Mouse (Mus musculus): Measurements from ENCODE around the gene Kat5. TPM values are rescaled to one million over a fixed set of nuclear protein-coding genes. Genes with fewer than 3 reads are reported as not detected.

The Kat5 gene
- polyA plus RNA-seq, 1 experiment from 2014 or later, result 32.2 TPM

DNA sequence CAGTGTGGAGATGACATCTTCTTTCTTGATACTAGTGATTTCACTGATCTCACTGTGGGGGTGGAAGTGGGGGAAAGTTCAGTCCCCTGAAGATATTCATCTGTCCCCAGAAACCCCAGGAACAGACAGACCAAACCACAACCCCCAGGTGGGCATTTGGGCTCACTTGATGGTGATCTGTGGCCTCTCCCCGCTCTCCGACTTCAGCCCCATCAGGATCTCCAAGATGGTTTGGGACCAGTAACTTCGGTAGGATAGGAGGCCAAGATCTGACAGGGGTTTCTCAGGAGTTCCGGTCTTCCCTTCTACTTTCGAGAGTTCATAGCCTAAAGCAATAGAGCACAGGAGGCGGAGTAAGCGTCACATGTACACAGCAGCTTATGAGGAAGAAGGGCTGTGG lies 6.4 kb downstream of the Kat5 start:
- ATAC-seq (replicated peaks; ENCODE audit: insufficient number of reproducible peaks, low FRiP score, low TSS enrichment, low read depth) (no peak), DNase-seq (ENCODE audit: low spot score) (no peak)
- Histone ChIP-seq H3K4me2 (ENCODE audit: low read depth, low read length) (no peak overlapping the region), H3K9ac (replicated peaks; ENCODE audit: low read length) (no peak overlapping the region; the same call in 1 of the 2 replicates), H3K27ac (replicated peaks; ENCODE audit: low read depth, low read length) (no peak overlapping the region), H3K9me3 (replicated peaks; ENCODE audit: control insufficient read depth, low read length) (no peaks in the 10 kb centered on the region), H3K4me3 (ENCODE audit: low read depth, low read length) (no peak overlapping the region), H3K36me3 (replicated peaks; ENCODE audit: control insufficient read depth, insufficient read depth, low read depth, low read length) (peaks cover 10% of the 10 kb centered on the region), H3K27me3 (ENCODE audit: control insufficient read depth, insufficient read depth, low read length) (no peaks in the 10 kb centered on the region), H3K4me1 (ENCODE audit: control insufficient read depth, insufficient read depth, low read length) (no peaks in the 10 kb centered on the region; the same call in none of the 2 replicates)
- WGBS, result 80% methylated on average over 7 of the region's 7 CpGs

DNA sequence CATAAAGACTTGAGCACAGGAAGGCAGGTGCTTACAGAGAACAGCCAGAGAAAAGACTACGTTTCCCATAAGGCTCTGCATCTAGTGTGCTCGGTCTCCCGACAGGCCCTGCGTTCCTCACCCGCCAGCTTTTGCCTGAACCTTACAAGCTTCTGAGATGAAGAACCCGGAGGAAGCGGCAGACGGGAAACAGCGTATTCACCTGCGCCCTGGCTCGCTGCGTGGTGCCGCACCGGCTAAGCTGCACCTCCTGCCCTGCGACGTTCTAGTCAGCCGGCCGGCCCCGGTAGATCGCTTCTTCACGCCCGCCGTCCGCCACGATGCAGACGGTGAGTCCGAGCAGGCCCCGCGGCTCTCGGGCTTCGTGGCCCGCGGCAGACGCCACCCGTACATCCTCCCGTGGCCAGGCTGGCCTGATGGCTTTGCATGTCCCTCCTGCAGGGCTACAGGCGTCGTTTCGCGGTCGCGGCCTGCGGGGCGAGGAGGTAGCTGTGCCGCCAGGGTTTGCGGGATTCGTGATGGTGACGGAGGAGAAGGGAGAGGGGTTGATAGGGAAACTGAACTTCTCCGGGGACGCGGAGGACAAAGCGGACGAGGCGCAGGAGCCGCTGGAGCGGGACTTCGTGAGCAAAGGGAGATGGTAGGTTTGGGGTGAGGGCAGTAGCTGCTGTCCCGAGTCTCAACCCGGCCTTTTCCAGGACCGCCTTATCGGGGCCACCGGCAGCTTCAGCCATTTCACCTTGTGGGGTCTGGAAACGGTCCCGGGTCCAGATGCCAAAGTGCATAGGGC lies 8.1 kb downstream of the Kat5 start, which contains the start of gene Rnaseh2c:
TSS of gene Rnaseh2c (plus strand) at position 122 of the 790 bp plus-strand sequence.
- DNase-seq (ENCODE audit: low spot score) (peak; percentile 92), ATAC-seq (replicated peaks; ENCODE audit: insufficient number of reproducible peaks, low FRiP score, low TSS enrichment, low read depth) (peak; percentile 51)
- Histone ChIP-seq H3K9me3 (replicated peaks; ENCODE audit: control insufficient read depth, low read length) (no peaks in the 10 kb centered on the region), H3K4me1 (ENCODE audit: control insufficient read depth, insufficient read depth, low read length) (no peaks in the 10 kb centered on the region; the same call in none of the 2 replicates), H3K27ac (replicated peaks; ENCODE audit: low read depth, low read length) (peak within 1 kb of the TSS; percentile 80), H3K4me3 (ENCODE audit: low read depth, low read length) (peak within 1 kb of the TSS; percentile 95), H3K4me2 (ENCODE audit: low read depth, low read length) (peak within 1 kb of the TSS; percentile 87), H3K9ac (replicated peaks; ENCODE audit: low read length) (peak within 1 kb of the TSS; percentile 97), H3K27me3 (ENCODE audit: control insufficient read depth, insufficient read depth, low read length) (no peaks in the 10 kb centered on the region), H3K36me3 (replicated peaks; ENCODE audit: control insufficient read depth, insufficient read depth, low read depth, low read length) (peaks cover 10% of the 10 kb centered on the region)
- WGBS, result under 1% methylated on average over 64 of the region's 64 CpGs

DNA sequence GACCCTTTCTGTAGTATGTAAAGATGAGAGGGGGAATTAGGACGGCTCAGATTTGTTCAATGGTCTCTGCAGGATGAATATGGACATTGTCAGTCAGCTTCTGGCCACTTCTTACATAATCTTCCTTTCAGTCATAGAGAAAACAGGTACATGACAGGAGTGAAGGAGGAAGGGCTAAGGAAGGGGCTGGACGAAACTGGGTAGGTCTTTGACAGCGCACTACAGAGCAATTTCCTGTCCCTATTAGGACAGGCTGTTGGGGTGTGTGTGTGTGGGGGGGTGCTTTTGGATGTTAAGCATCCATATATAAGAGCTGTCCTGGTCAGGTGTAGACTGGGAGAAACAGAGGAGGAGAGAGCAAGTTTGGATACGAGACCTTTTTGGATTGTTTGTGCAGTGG lies 10.8 kb downstream of the Kat5 start:
- Histone ChIP-seq H3K27ac (replicated peaks; ENCODE audit: low read depth, low read length) (no peak overlapping the region), H3K27me3 (ENCODE audit: control insufficient read depth, insufficient read depth, low read length) (no peaks in the 10 kb centered on the region), H3K36me3 (replicated peaks; ENCODE audit: control insufficient read depth, insufficient read depth, low read depth, low read length) (peaks cover 5% of the 10 kb centered on the region), H3K4me3 (ENCODE audit: low read depth, low read length) (no peak overlapping the region), H3K4me2 (ENCODE audit: low read depth, low read length) (no peak overlapping the region), H3K9ac (replicated peaks; ENCODE audit: low read length) (no peak overlapping the region), H3K4me1 (ENCODE audit: control insufficient read depth, insufficient read depth, low read length) (no peaks in the 10 kb centered on the region; the same call in 1 of the 2 replicates), H3K9me3 (replicated peaks; ENCODE audit: control insufficient read depth, low read length) (no peaks in the 10 kb centered on the region)
- WGBS, result 74% methylated on average over 4 of the region's 4 CpGs
- DNase-seq (ENCODE audit: low spot score) (no peak), ATAC-seq (replicated peaks; ENCODE audit: insufficient number of reproducible peaks, low FRiP score, low TSS enrichment, low read depth) (no peak)

DNA sequence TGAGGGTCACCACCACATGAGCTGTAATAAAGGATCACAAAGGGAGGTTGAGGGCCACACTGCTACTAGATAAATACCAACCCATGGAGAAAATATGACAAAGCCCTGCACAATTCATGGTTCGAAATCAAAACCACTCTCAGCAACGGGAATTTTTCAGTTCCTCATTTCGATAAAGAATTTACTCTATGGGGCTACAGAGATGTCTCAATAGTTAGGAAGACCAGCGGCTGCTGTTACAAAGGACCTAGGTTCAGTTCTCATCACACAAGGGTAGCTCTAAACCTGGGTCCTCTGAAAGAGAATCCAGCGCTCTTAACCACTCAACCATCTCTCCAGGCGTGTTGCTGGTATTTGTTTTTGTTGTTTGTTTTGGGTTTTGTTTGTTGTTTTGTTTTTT lies 18.1 kb downstream of the Kat5 start:
- H3K4me1 ChIP-seq (ENCODE audit: control insufficient read depth, insufficient read depth, low read length), result no peaks in the 10 kb centered on the region
- H3K9me3 ChIP-seq (replicated peaks; ENCODE audit: control insufficient read depth, low read length), result no peaks in the 10 kb centered on the region
- H3K4me3 ChIP-seq (ENCODE audit: low read depth, low read length), result no peak overlapping the region
- H3K27me3 ChIP-seq (ENCODE audit: control insufficient read depth, insufficient read depth, low read length), result no peaks in the 10 kb centered on the region
- H3K27ac ChIP-seq (replicated peaks; ENCODE audit: low read depth, low read length), result no peak overlapping the region
- WGBS, result 90% methylated on average over 6 of the region's 6 CpGs
- no peaks in the 10 kb centered on the region for H3K36me3 ChIP-seq (replicated peaks; ENCODE audit: control insufficient read depth, insufficient read depth, low read depth, low read length)
- ATAC-seq (replicated peaks; ENCODE audit: insufficient number of reproducible peaks, low FRiP score, low TSS enrichment, low read depth), result no peak
- no peak overlapping the region for H3K4me2 ChIP-seq (ENCODE audit: low read depth, low read length)
- no peak overlapping the region for H3K9ac ChIP-seq (replicated peaks; ENCODE audit: low read length)
- DNase-seq (ENCODE audit: low spot score), result no peak

DNA sequence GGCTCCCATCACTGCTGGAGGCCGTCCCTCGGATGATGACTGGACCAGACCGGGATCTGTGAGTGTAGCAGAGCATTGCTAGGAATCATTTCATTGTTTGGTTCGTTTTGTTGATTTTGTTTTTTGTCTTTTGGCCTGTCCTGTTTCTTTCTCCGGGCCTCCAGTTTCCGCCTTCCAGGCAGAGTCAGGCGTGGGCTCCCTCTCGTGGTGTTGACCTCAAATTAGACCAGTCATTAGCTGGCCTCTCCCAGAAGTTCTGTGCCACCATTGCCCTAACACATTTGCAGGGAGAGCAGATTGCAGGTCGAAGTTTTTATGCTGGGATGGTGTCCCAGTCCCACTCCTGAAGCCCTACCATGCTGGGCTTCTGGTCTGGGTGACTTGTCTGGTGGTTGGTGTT lies 20.9 kb downstream of the Kat5 start:
- Histone ChIP-seq H3K27me3 (ENCODE audit: control insufficient read depth, insufficient read depth, low read length) (no peaks in the 10 kb centered on the region), H3K4me2 (ENCODE audit: low read depth, low read length) (no peak overlapping the region), H3K9me3 (replicated peaks; ENCODE audit: control insufficient read depth, low read length) (no peaks in the 10 kb centered on the region), H3K9ac (replicated peaks; ENCODE audit: low read length) (no peak overlapping the region), H3K4me3 (ENCODE audit: low read depth, low read length) (no peak overlapping the region), H3K4me1 (ENCODE audit: control insufficient read depth, insufficient read depth, low read length) (no peaks in the 10 kb centered on the region), H3K27ac (replicated peaks; ENCODE audit: low read depth, low read length) (no peak overlapping the region), H3K36me3 (replicated peaks; ENCODE audit: control insufficient read depth, insufficient read depth, low read depth, low read length) (no peaks in the 10 kb centered on the region)
- 77% methylated on average over 9 of the region's 9 CpGs for whole genome bisulfite sequencing
- DNase-seq (ENCODE audit: low spot score), result no peak
- ATAC-seq (replicated peaks; ENCODE audit: insufficient number of reproducible peaks, low FRiP score, low TSS enrichment, low read depth), result no peak

DNA sequence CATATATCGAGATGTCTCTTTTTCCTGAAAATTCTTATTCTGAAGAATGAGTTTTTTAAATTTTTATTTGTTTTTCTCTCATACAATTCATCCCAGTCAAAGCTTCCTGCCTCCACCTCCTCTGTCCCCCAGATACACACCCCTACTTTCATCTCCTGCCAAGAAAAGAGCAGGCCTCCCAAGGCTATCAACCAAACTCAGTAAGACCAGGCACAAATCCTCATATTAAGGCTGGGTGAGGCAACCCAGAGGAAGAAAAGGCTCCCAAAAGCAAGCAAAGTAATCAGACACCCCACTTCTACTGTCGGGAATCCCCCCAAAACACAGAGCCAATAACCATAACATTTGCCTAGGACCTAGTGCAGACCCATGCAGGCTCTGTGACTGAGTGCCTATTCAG lies 28.0 kb downstream of the Kat5 start:
- Histone ChIP-seq H3K4me1 (ENCODE audit: control insufficient read depth, insufficient read depth, low read length) (no peaks in the 10 kb centered on the region), H3K27ac (replicated peaks; ENCODE audit: low read depth, low read length) (no peak overlapping the region), H3K9me3 (replicated peaks; ENCODE audit: control insufficient read depth, low read length) (no peaks in the 10 kb centered on the region), H3K4me2 (ENCODE audit: low read depth, low read length) (no peak overlapping the region), H3K27me3 (ENCODE audit: control insufficient read depth, insufficient read depth, low read length) (no peaks in the 10 kb centered on the region), H3K9ac (replicated peaks; ENCODE audit: low read length) (no peak overlapping the region), H3K4me3 (ENCODE audit: low read depth, low read length) (no peak overlapping the region), H3K36me3 (replicated peaks; ENCODE audit: control insufficient read depth, insufficient read depth, low read depth, low read length) (no peaks in the 10 kb centered on the region)
- 85% methylated on average over 2 of the region's 2 CpGs for WGBS
- ATAC-seq (replicated peaks; ENCODE audit: insufficient number of reproducible peaks, low FRiP score, low TSS enrichment, low read depth), result no peak
- DNase-seq (ENCODE audit: low spot score), result no peak

DNA sequence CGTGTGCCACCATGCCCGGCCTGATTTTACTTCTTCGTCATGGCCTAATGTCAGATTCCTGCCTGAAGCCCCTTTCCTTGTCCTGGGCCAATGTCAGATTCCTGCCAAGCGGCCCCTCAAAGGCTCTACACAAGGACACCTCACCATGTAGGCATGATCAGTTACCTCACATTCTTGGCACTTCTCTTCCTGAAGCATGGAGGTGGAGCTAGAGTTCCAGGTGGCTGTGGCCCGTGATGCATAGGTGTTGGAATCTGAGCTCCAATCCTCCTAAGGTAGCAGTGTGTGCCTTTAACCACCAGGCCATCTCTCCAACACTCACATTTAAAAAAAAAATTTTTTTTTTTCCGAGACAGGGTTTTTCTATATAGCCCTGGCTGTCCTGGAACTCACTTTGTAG lies 29.3 kb downstream of the Kat5 start:
- Histone ChIP-seq H3K36me3 (replicated peaks; ENCODE audit: control insufficient read depth, insufficient read depth, low read depth, low read length) (no peaks in the 10 kb centered on the region), H3K9me3 (replicated peaks; ENCODE audit: control insufficient read depth, low read length) (no peaks in the 10 kb centered on the region), H3K9ac (replicated peaks; ENCODE audit: low read length) (no peak overlapping the region), H3K27me3 (ENCODE audit: control insufficient read depth, insufficient read depth, low read length) (no peaks in the 10 kb centered on the region), H3K27ac (replicated peaks; ENCODE audit: low read depth, low read length) (no peak overlapping the region), H3K4me2 (ENCODE audit: low read depth, low read length) (no peak overlapping the region), H3K4me1 (ENCODE audit: control insufficient read depth, insufficient read depth, low read length) (no peaks in the 10 kb centered on the region), H3K4me3 (ENCODE audit: low read depth, low read length) (no peak overlapping the region)
- 83% methylated on average over 6 of the region's 6 CpGs for WGBS
- no peak for DNase-seq (ENCODE audit: low spot score)
- ATAC-seq (replicated peaks; ENCODE audit: insufficient number of reproducible peaks, low FRiP score, low TSS enrichment, low read depth), result no peak

DNA sequence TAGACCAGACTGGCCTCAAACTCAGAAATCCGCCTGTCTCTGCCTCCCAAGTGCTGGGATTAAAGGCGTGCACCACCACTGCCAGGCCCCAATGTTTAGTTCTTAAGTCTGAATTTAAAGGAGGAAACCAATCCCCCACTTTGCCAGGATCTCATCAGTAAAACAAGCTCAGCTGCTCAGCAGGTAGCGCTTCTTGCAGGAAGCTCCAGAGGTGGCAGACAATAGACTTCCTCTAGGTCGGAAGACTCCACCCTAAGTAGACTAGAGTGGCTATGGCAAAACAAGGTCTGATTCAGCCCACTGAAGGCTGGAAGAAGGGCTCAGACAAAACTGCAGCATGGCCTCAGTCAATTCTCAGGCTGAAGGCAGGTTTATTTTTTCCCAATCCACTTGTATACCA lies 30.1 kb downstream of the Kat5 start:
- Histone ChIP-seq H3K9me3 (replicated peaks; ENCODE audit: control insufficient read depth, low read length) (no peaks in the 10 kb centered on the region), H3K36me3 (replicated peaks; ENCODE audit: control insufficient read depth, insufficient read depth, low read depth, low read length) (no peaks in the 10 kb centered on the region), H3K4me1 (ENCODE audit: control insufficient read depth, insufficient read depth, low read length) (no peaks in the 10 kb centered on the region), H3K4me2 (ENCODE audit: low read depth, low read length) (no peak overlapping the region), H3K9ac (replicated peaks; ENCODE audit: low read length) (no peak overlapping the region), H3K27me3 (ENCODE audit: control insufficient read depth, insufficient read depth, low read length) (no peaks in the 10 kb centered on the region), H3K4me3 (ENCODE audit: low read depth, low read length) (no peak overlapping the region), H3K27ac (replicated peaks; ENCODE audit: low read depth, low read length) (no peak overlapping the region)
- DNase-seq (ENCODE audit: low spot score) (no peak), ATAC-seq (replicated peaks; ENCODE audit: insufficient number of reproducible peaks, low FRiP score, low TSS enrichment, low read depth) (no peak)
- 60% methylated on average over 4 of the region's 4 CpGs for WGBS
